Mouse (Mus musculus) intestine, postnatal 0 days (tissue): ENCODE measurements around the gene Tmem40. TPM values are rescaled to one million over a fixed set of nuclear protein-coding genes. Genes with fewer than 3 reads are reported as not detected.

Source experiments
- ATAC-seq: fragments of 200-750 bp; cut with Nextera tagmentation; 2 replicates; pipeline ENCODE4 v1.8.0; 2017; ENCODE audit warnings: mild to moderate bottlenecking, moderate TSS enrichment, moderate library complexity
- H3K27ac ChIP-seq: fragments of 300-500 bp; sonication (generic); 2 replicates; pipeline ENCODE4 v1.5.1; 2014; ENCODE audit warnings: mild to moderate bottlenecking, low read depth, low read length, moderate library complexity
- H3K27me3 ChIP-seq: fragments of 300-500 bp; sonication (generic); replicated peaks from 2 replicates; pipeline ENCODE4 v1.6.1; 2014; ENCODE audit warnings: low read length, mixed read lengths; ENCODE audit not compliant: control insufficient read depth, insufficient read depth
- H3K36me3 ChIP-seq: fragments of 300-500 bp; sonication (generic); 2 replicates; pipeline ENCODE4 v1.6.1; 2014; ENCODE audit warnings: mild to moderate bottlenecking, moderate library complexity; ENCODE audit not compliant: control insufficient read depth, insufficient read depth
- H3K4me1 ChIP-seq: fragments of 300-500 bp; sonication (generic); replicated peaks from 2 replicates; pipeline ENCODE4 v1.6.1; 2014; ENCODE audit warnings: antibody characterized with exemption, low read length, mixed read lengths; ENCODE audit not compliant: control insufficient read depth, insufficient read depth
- H3K4me2 ChIP-seq: fragments of 300-500 bp; sonication (generic); replicated peaks from 2 replicates; pipeline ENCODE4 v1.6.1; 2014; ENCODE audit warnings: low read depth, mild to moderate bottlenecking, moderate library complexity
- H3K4me3 ChIP-seq: fragments of 300-500 bp; sonication (generic); 2 replicates; pipeline ENCODE4 v1.5.1; 2014; ENCODE audit warnings: low read depth, low read length
- H3K9ac ChIP-seq: fragments of 300-500 bp; sonication (generic); 2 replicates; pipeline ENCODE4 v1.6.1; 2014; ENCODE audit warnings: mild to moderate bottlenecking, low read depth, low read length
- H3K9me3 ChIP-seq: fragments of 300-500 bp; sonication (generic); 2 replicates; pipeline ENCODE4 v1.6.1; 2016; ENCODE audit warnings: mixed run types; ENCODE audit not compliant: control insufficient read depth
- CTCF ChIP-seq: sonication (generic); IDR thresholded peaks from 2 replicates; pipeline ENCODE4 v1.5.1; 2016; ENCODE audit warnings: low read depth, mild to moderate bottlenecking, control low read depth, antibody characterized with exemption, moderate library complexity
- WGBS: fragments of 180-500 bp; shearing (Covaris S2); extraction: QIAGEN DNeasy Blood & Tissue Kit; methylation state at CpG from one replicate; pipeline ENCODE4 v1.1.7; 2014; 5-methylcytosine and 5-hydroxymethylcytosine counted together
- polyA plus RNA-seq: library from polyadenylated mRNA; unstranded; fragments of >200 nt; fragmentation: Nextera tagmentation; extraction: Ambion mirVana; gene quantifications from 2 replicates; pipeline ENCODE4 v1.2.1, GENCODE M21; 2015

Gene Tmem40
- polyA plus RNA-seq, 1 experiment from 2014 or later, result 0.17 TPM

- Histone ChIP-seq H3K27ac (no peak overlapping the region), H3K4me1 (no peaks in the 10 kb centered on the region), H3K4me3 (no peak overlapping the region), H3K9me3 (no peaks in the 10 kb centered on the region), H3K27me3 (no peaks in the 10 kb centered on the region), H3K4me2 (no peak overlapping the region), H3K9ac (no peak overlapping the region), H3K36me3 (no peaks in the 10 kb centered on the region)
- no peak for TF ChIP-seq CTCF
- no peak for ATAC-seq
- 46% methylated on average over 4 of the region's 4 CpGs for WGBS
Observed at GRCm38 (mm10) chr6:115760982-115761381, 1.2 kb downstream of the Tmem40 start.

GRCm38 (mm10) chr6:115760137-115760536 is 2.1 kb downstream of the Tmem40 start:
- Histone ChIP-seq H3K27ac (no peak overlapping the region), H3K9ac (no peak overlapping the region), H3K36me3 (no peaks in the 10 kb centered on the region), H3K4me3 (no peak overlapping the region), H3K4me1 (no peaks in the 10 kb centered on the region), H3K4me2 (no peak overlapping the region), H3K27me3 (no peaks in the 10 kb centered on the region), H3K9me3 (no peaks in the 10 kb centered on the region)
- ATAC-seq, result no peak
- no peak for TF ChIP-seq CTCF
- 94% methylated on average over 4 of the region's 4 CpGs for WGBS

GRCm38 (mm10) chr6:115759461-115759860 is 2.7 kb downstream of the Tmem40 start:
- no peak overlapping the region for H3K27ac ChIP-seq

GRCm38 (mm10) chr6:115758981-115759435 is 3.2 kb downstream of the Tmem40 start:
- Histone ChIP-seq H3K27me3 (no peaks in the 10 kb centered on the region), H3K9me3 (no peaks in the 10 kb centered on the region), H3K4me1 (no peaks in the 10 kb centered on the region), H3K4me2 (no peak overlapping the region), H3K27ac (no peak overlapping the region), H3K9ac (no peak overlapping the region), H3K4me3 (no peak overlapping the region), H3K36me3 (no peaks in the 10 kb centered on the region)
- ATAC-seq, result no peak
- TF ChIP-seq CTCF, result no peak
- WGBS, result 40% methylated on average over 9 of the region's 9 CpGs

More at GRCm38 (mm10) chr6:115759461-115759860, 2.7 kb downstream of the Tmem40 start:
- WGBS, result 40% methylated on average over 5 of the region's 5 CpGs
- no peaks in the 10 kb centered on the region for H3K36me3 ChIP-seq
- no peak overlapping the region for H3K4me3 ChIP-seq
- H3K27me3 ChIP-seq, result no peaks in the 10 kb centered on the region
- no peak overlapping the region for H3K9ac ChIP-seq
- no peak overlapping the region for H3K4me2 ChIP-seq
- TF ChIP-seq CTCF, result no peak; the same call in 1 of the 2 replicates
- no peaks in the 10 kb centered on the region for H3K4me1 ChIP-seq
- ATAC-seq, result no peak
- H3K9me3 ChIP-seq, result no peaks in the 10 kb centered on the region

- H3K4me1 ChIP-seq, result no peaks in the 10 kb centered on the region
- H3K27ac ChIP-seq, result no peak overlapping the region
- no peak for TF ChIP-seq CTCF
- H3K4me3 ChIP-seq, result no peak overlapping the region
- H3K4me2 ChIP-seq, result no peak overlapping the region
- no peaks in the 10 kb centered on the region for H3K36me3 ChIP-seq
- ATAC-seq, result no peak
- no peaks in the 10 kb centered on the region for H3K27me3 ChIP-seq
- H3K9ac ChIP-seq, result no peak overlapping the region
- 72% methylated on average over 7 of the region's 7 CpGs for WGBS
- no peaks in the 10 kb centered on the region for H3K9me3 ChIP-seq
Observed at GRCm38 (mm10) chr6:115755536-115755935, 6.7 kb downstream of the Tmem40 start.

GRCm38 (mm10) chr6:115746326-115746725 is 15.9 kb downstream of the Tmem40 start:
- no peaks in the 10 kb centered on the region for H3K9me3 ChIP-seq

GRCm38 (mm10) chr6:115743569-115743968 is 18.6 kb downstream of the Tmem40 start:
- no peak overlapping the region for H3K9ac ChIP-seq
- TF ChIP-seq CTCF, result no peak
- H3K4me1 ChIP-seq, result no peaks in the 10 kb centered on the region
- H3K4me2 ChIP-seq, result no peak overlapping the region
- no peaks in the 10 kb centered on the region for H3K9me3 ChIP-seq
- no peaks in the 10 kb centered on the region for H3K27me3 ChIP-seq
- no peak overlapping the region for H3K4me3 ChIP-seq
- WGBS, result 0% methylated on average over 1 of the region's 1 CpGs
- ATAC-seq, result peak; percentile 82
- no peaks in the 10 kb centered on the region for H3K36me3 ChIP-seq
- H3K27ac ChIP-seq, result no peak overlapping the region

More at GRCm38 (mm10) chr6:115746326-115746725, 15.9 kb downstream of the Tmem40 start:
- 77% methylated on average over 1 of the region's 1 CpGs for WGBS
- no peaks in the 10 kb centered on the region for H3K27me3 ChIP-seq
- no peak overlapping the region for H3K4me3 ChIP-seq
- no peaks in the 10 kb centered on the region for H3K4me1 ChIP-seq
- ATAC-seq, result no peak
- H3K9ac ChIP-seq, result no peak overlapping the region
- TF ChIP-seq CTCF, result no peak
- H3K36me3 ChIP-seq, result no peaks in the 10 kb centered on the region
- H3K4me2 ChIP-seq, result no peak overlapping the region
- no peak overlapping the region for H3K27ac ChIP-seq
